9 mouse cellular contexts compared by ENCODE assay signal in the genomic region with DNA sequence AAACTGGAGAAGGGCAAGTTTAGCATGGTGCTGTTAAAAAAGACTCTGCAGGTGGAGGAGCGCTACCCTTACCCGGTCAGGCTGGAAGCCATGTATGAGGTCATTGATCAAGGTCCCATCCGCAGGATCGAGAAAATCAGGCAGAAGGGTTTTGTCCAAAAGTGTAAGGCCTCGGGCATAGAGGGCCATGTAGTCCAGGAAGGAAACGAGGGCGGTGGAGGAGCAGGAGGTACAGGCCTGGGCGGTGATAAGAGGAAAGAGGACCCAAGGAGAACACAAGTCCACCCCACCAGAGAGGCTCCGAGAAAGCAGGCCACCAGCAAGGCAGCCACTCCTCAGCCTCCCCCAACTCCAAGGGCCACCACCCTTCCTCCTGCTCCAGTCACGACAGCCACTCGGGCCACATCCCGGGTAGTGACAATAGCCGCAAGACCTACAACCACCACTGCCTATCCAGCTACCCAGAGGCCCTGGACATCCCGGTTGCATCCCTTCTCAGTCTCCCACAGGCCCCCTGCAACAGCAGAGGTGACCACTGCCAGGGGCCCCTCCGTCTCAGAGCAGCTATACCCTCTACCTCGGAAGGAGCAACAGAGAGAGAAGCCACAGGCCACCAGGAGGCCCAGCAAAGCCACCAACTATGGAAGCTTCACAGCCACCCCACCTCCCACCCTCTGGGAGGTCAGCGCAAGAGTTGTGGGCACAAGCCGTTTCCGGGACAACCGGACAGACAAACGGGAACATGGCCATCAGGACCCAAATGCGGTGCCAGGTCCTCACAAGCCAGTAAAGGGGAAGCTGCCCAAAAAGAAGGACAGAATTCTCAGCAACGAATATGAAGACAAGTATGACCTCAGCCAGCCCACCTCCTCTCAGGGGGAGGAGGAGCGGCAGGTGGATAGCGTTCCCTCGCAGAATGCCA. TPM values are rescaled to one million over a fixed set of nuclear protein-coding genes. Genes with fewer than 3 reads are reported as not detected.
DNase-seq lines count a peak whose midpoint lies in the region; ATAC-seq and TF ChIP-seq lines count a peak whose summit lies in the region.
"Had no signal": no experiment of that assay in that cellular context is flagged by ENCODE, and none has a peak within 500 bp of the region (broad histone marks: within the 10 kb centered on the region; RNA-seq: fewer than 3 reads in every experiment).

No protein-coding gene starts in this region.

- H3K4me2 ChIP-seq in midbrain, embryonic 13.5 days (replicated peaks): no peak overlapping the region
- H3K4me2 ChIP-seq in midbrain, postnatal 0 days (ENCODE audit: low read depth, low read length, poor library complexity, severe bottlenecking): no peak overlapping the region

- no peak overlapping the region for H3K9ac ChIP-seq in midbrain, embryonic 13.5 days (replicated peaks)
- no peak overlapping the region for H3K9ac ChIP-seq in midbrain, postnatal 0 days (replicated peaks; ENCODE audit: low read length, poor library complexity, severe bottlenecking)

- H3K36me3 ChIP-seq in midbrain, embryonic 13.5 days: no peaks in the 10 kb centered on the region
- no peaks in the 10 kb centered on the region for H3K36me3 ChIP-seq in midbrain, embryonic 10.5 days
- no peaks in the 10 kb centered on the region for H3K36me3 ChIP-seq in midbrain, postnatal 0 days (ENCODE audit: insufficient read depth, low read length)

- intact Hi-C loops in heart, postnatal 14 days (cut with DNase I): loop anchor here (10.0 kb wide), 1 partner anchor 611 kb away; no protein-coding TSS in a partner anchor
- intact Hi-C loops in gastrocnemius, postnatal 36 days (cut with DNase I): loop anchor here (10.0 kb wide), 1 partner anchor 371 kb away; a partner anchor contains a TSS

- 0 out of 2 replicates have a peak, but pooled peaks have one; percentile 18 for ATAC-seq in midbrain, embryonic 13.5 days
- ATAC-seq in midbrain, postnatal 0 days (ENCODE audit: low FRiP score): 0 out of 2 replicates have a peak, but pooled peaks have one; percentile 29
- no peak for ATAC-seq in frontal cortex, adult (ENCODE audit: low TSS enrichment)

- H3K4me1 ChIP-seq in midbrain, embryonic 13.5 days (replicated peaks): peaks cover 6% of the 10 kb centered on the region; the same call in 1 of the 2 replicates
- peaks cover 17% of the 10 kb centered on the region for H3K4me1 ChIP-seq in midbrain, embryonic 10.5 days
- 0 out of 2 replicates have a peak, but pooled peaks cover 4% of the 10 kb centered on the region for H3K4me1 ChIP-seq in midbrain, postnatal 0 days (ENCODE audit: insufficient read depth, low read length)

- no peaks in the 10 kb centered on the region for H3K9me3 ChIP-seq in midbrain, embryonic 13.5 days
- no peaks in the 10 kb centered on the region for H3K9me3 ChIP-seq in midbrain, embryonic 10.5 days (replicated peaks)
- H3K9me3 ChIP-seq in midbrain, postnatal 0 days (ENCODE audit: low read length): no peaks in the 10 kb centered on the region

- no peaks in the 10 kb centered on the region for H3K27me3 ChIP-seq in midbrain, embryonic 13.5 days
- no peaks in the 10 kb centered on the region for H3K27me3 ChIP-seq in midbrain, embryonic 10.5 days (ENCODE audit: low read depth, poor library complexity, severe bottlenecking)
- H3K27me3 ChIP-seq in midbrain, postnatal 0 days (ENCODE audit: insufficient read depth, low read length): no peaks in the 10 kb centered on the region

- H3K4me3 ChIP-seq in midbrain, embryonic 13.5 days (replicated peaks): no peak overlapping the region
- no peak overlapping the region for H3K4me3 ChIP-seq in midbrain, embryonic 10.5 days
- H3K4me3 ChIP-seq in midbrain, postnatal 0 days (ENCODE audit: low read depth, low read length): no peak overlapping the region

- 90% methylated on average over 26 of the region's 26 CpGs for WGBS in midbrain, embryonic 13.5 days
- WGBS in midbrain, embryonic 10.5 days: 89% methylated on average over 26 of the region's 26 CpGs
- WGBS in midbrain, postnatal 0 days: 91% methylated on average over 25 of the region's 26 CpGs

- no peak overlapping the region for H3K27ac ChIP-seq in midbrain, embryonic 13.5 days
- H3K27ac ChIP-seq in midbrain, embryonic 10.5 days (replicated peaks): no peak overlapping the region
- H3K27ac ChIP-seq in midbrain, postnatal 0 days (ENCODE audit: low read depth, low read length): no peak overlapping the region
- H3K27ac ChIP-seq: macrophage had no signal

- DNase-seq in heart, adult 18-20 months: peak; percentile 27 to 49
- DNase-seq in heart, postnatal 14 days: no peak
- no peak for DNase-seq in midbrain, embryonic 10.5 days (ENCODE audit: low spot score)
- DNase-seq in heart, postnatal 4 days: peak; percentile 16
- DNase-seq in midbrain, postnatal 0 days (ENCODE audit: low spot score): peak; percentile 19
- DNase-seq in gastrocnemius, postnatal 36 days: no peak

- no peak for TF ChIP-seq CTCF in midbrain, postnatal 0 days (IDR thresholded peaks at IDR 0.05)

RNA-seq across cellular contexts. Expression of a gene that starts 2.6 kb away (rescaled TPM):
- total RNA-seq in heart, adult 18-20 months (2021): 10 to 100 TPM; 48.8 to 52.1 TPM
- 100 to 1,000 TPM in 1 of 2 experiments, 10 to 100 TPM in 1; 95.7 to 117 TPM for total RNA-seq in heart, postnatal 14 days (2021)
- polyA plus RNA-seq in midbrain, embryonic 13.5 days (2015; fragmentation: Nextera tagmentation; extraction: Ambion mirVana): 4.4 and 5.1 TPM in 2 replicates
- 13.0 and 25.2 TPM in 2 replicates for polyA plus RNA-seq in midbrain, embryonic 10.5 days (2016; fragmentation: Nextera tagmentation; extraction: Ambion mirVana)
- 10 to 100 TPM; 90.3 to 96.3 TPM for total RNA-seq in heart, postnatal 4 days (2021)
- total RNA-seq in midbrain, postnatal 0 days (2014; rRNA removed): 5.5 and 6.3 TPM in 2 replicates
- 9.2 and 9.5 TPM in 2 replicates for polyA plus RNA-seq in midbrain, postnatal 0 days (2015; fragmentation: Nextera tagmentation; extraction: Ambion mirVana)
- 10 to 100 TPM; 20.0 to 30.0 TPM for total RNA-seq in gastrocnemius, postnatal 36 days (2021)

Comparison
In these comparisons a context has a peak if more than half of its experiments do, and no peak if none do; other contexts are left out.
1. DNase-seq: peak in heart, adult 18-20 months (2 of 2), heart, postnatal 4 days (single experiment) and midbrain, postnatal 0 days (single experiment); none in heart, postnatal 14 days (0 of 2), midbrain, embryonic 10.5 days (single experiment) and gastrocnemius, postnatal 36 days (0 of 2).